Mouse (Mus musculus): ENCODE data around the gene Dusp23. TPM values are rescaled to one million over a fixed set of nuclear protein-coding genes. Genes with fewer than 3 reads are reported as not detected.
A peak's percentile ranks its signal among the peaks of the same experiment; 100 is the strongest.

Gene Dusp23
- 18.5 and 21.5 TPM in 2 replicates for polyA plus RNA-seq (2012; ENCODE audit: insufficient read depth, insufficient read length, missing spikeins)

GRCm38 (mm10) chr1:172632451-172633326 lies at the start of gene Dusp23:
Dusp23 (minus strand) TSS chr1:172632962.
- 0 out of 2 replicates have a peak, but pooled peaks cover 2% of the 10 kb centered on the region for H3K4me1 ChIP-seq (ENCODE audit: control insufficient read depth, insufficient read depth, insufficient read length, low read length)
- peak within 1 kb of the TSS; percentile 80 for H3K4me3 ChIP-seq (ENCODE audit: insufficient read depth, low read depth, low read length)
- peak within 1 kb of the TSS; percentile 88 for H3K27ac ChIP-seq (replicated peaks; ENCODE audit: low read depth, low read length)

GRCm38 (mm10) chr1:172680742-172681141 lies 48.0 kb upstream of the Dusp23 start:
- H3K4me1 ChIP-seq (ENCODE audit: control insufficient read depth, insufficient read depth, insufficient read length, low read length) = no peaks in the 10 kb centered on the region
- H3K27ac ChIP-seq (replicated peaks; ENCODE audit: low read depth, low read length) = no peak overlapping the region
- H3K4me3 ChIP-seq (ENCODE audit: insufficient read depth, low read depth, low read length) = no peak overlapping the region

- Histone ChIP-seq H3K4me1 (ENCODE audit: control insufficient read depth, insufficient read depth, insufficient read length, low read length) (no peaks in the 10 kb centered on the region), H3K27ac (replicated peaks; ENCODE audit: low read depth, low read length) (no peak overlapping the region)
Observed at GRCm38 (mm10) chr1:172670716-172671115, 38.0 kb upstream of the Dusp23 start.

GRCm38 (mm10) chr1:172667597-172667996 lies 34.8 kb upstream of the Dusp23 start:
- no peak overlapping the region for H3K4me3 ChIP-seq (ENCODE audit: insufficient read depth, low read depth, low read length)
- H3K27ac ChIP-seq (replicated peaks; ENCODE audit: low read depth, low read length) = no peak overlapping the region

More at GRCm38 (mm10) chr1:172670716-172671115, 38.0 kb upstream of the Dusp23 start:
- H3K4me3 ChIP-seq (ENCODE audit: insufficient read depth, low read depth, low read length) = no peak overlapping the region

GRCm38 (mm10) chr1:172665457-172665856 lies 32.7 kb upstream of the Dusp23 start:
- Histone ChIP-seq H3K4me1 (ENCODE audit: control insufficient read depth, insufficient read depth, insufficient read length, low read length) (no peaks in the 10 kb centered on the region), H3K27ac (replicated peaks; ENCODE audit: low read depth, low read length) (no peak overlapping the region)

More at GRCm38 (mm10) chr1:172667597-172667996, 34.8 kb upstream of the Dusp23 start:
- H3K4me1 ChIP-seq (ENCODE audit: control insufficient read depth, insufficient read depth, insufficient read length, low read length) = no peaks in the 10 kb centered on the region

GRCm38 (mm10) chr1:172659688-172660087 lies 26.9 kb upstream of the Dusp23 start:
- Histone ChIP-seq H3K27ac (replicated peaks; ENCODE audit: low read depth, low read length) (no peak overlapping the region; the same call in 1 of the 2 replicates), H3K4me1 (ENCODE audit: control insufficient read depth, insufficient read depth, insufficient read length, low read length) (peaks cover 4% of the 10 kb centered on the region; the same call in 1 of the 2 replicates), H3K4me3 (ENCODE audit: insufficient read depth, low read depth, low read length) (no peak overlapping the region)

More at GRCm38 (mm10) chr1:172665457-172665856, 32.7 kb upstream of the Dusp23 start:
- H3K4me3 ChIP-seq (ENCODE audit: insufficient read depth, low read depth, low read length) = no peak overlapping the region

GRCm38 (mm10) chr1:172657266-172657665 lies 24.5 kb upstream of the Dusp23 start:
- Histone ChIP-seq H3K4me1 (ENCODE audit: control insufficient read depth, insufficient read depth, insufficient read length, low read length) (peaks cover 4% of the 10 kb centered on the region; the same call in 1 of the 2 replicates), H3K27ac (replicated peaks; ENCODE audit: low read depth, low read length) (no peak overlapping the region)

GRCm38 (mm10) chr1:172653900-172654299 lies 21.1 kb upstream of the Dusp23 start:
- H3K4me3 ChIP-seq (ENCODE audit: insufficient read depth, low read depth, low read length) = no peak overlapping the region
- peaks cover 4% of the 10 kb centered on the region; the same call in 1 of the 2 replicates for H3K4me1 ChIP-seq (ENCODE audit: control insufficient read depth, insufficient read depth, insufficient read length, low read length)
- no peak overlapping the region for H3K27ac ChIP-seq (replicated peaks; ENCODE audit: low read depth, low read length)

More at GRCm38 (mm10) chr1:172657266-172657665, 24.5 kb upstream of the Dusp23 start:
- H3K4me3 ChIP-seq (ENCODE audit: insufficient read depth, low read depth, low read length) = no peak overlapping the region

- peaks cover 4% of the 10 kb centered on the region; the same call in 1 of the 2 replicates for H3K4me1 ChIP-seq (ENCODE audit: control insufficient read depth, insufficient read depth, insufficient read length, low read length)
- no peak overlapping the region for H3K27ac ChIP-seq (replicated peaks; ENCODE audit: low read depth, low read length)
- H3K4me3 ChIP-seq (ENCODE audit: insufficient read depth, low read depth, low read length) = no peak overlapping the region
Observed at GRCm38 (mm10) chr1:172652040-172652662, 19.4 kb upstream of the Dusp23 start.

GRCm38 (mm10) chr1:172651288-172651987 lies 18.7 kb upstream of the Dusp23 start:
- Histone ChIP-seq H3K4me1 (ENCODE audit: control insufficient read depth, insufficient read depth, insufficient read length, low read length) (peaks cover 4% of the 10 kb centered on the region; the same call in 1 of the 2 replicates), H3K4me3 (ENCODE audit: insufficient read depth, low read depth, low read length) (no peak overlapping the region), H3K27ac (replicated peaks; ENCODE audit: low read depth, low read length) (no peak overlapping the region)

- Histone ChIP-seq H3K4me1 (ENCODE audit: control insufficient read depth, insufficient read depth, insufficient read length, low read length) (peaks cover 3% of the 10 kb centered on the region; the same call in 1 of the 2 replicates), H3K4me3 (ENCODE audit: insufficient read depth, low read depth, low read length) (no peak overlapping the region), H3K27ac (replicated peaks; ENCODE audit: low read depth, low read length) (no peak overlapping the region)
Observed at GRCm38 (mm10) chr1:172650519-172651287, 17.9 kb upstream of the Dusp23 start.

GRCm38 (mm10) chr1:172649396-172649795 lies 16.6 kb upstream of the Dusp23 start:
- Histone ChIP-seq H3K4me3 (ENCODE audit: insufficient read depth, low read depth, low read length) (no peak overlapping the region), H3K4me1 (ENCODE audit: control insufficient read depth, insufficient read depth, insufficient read length, low read length) (no peaks in the 10 kb centered on the region), H3K27ac (replicated peaks; ENCODE audit: low read depth, low read length) (no peak overlapping the region)

GRCm38 (mm10) chr1:172647236-172647635 lies 14.5 kb upstream of the Dusp23 start:
- H3K27ac ChIP-seq (replicated peaks; ENCODE audit: low read depth, low read length) = no peak overlapping the region
- no peaks in the 10 kb centered on the region for H3K4me1 ChIP-seq (ENCODE audit: control insufficient read depth, insufficient read depth, insufficient read length, low read length)
- no peak overlapping the region for H3K4me3 ChIP-seq (ENCODE audit: insufficient read depth, low read depth, low read length)

- peaks cover 2% of the 10 kb centered on the region; the same call in 1 of the 2 replicates for H3K4me1 ChIP-seq (ENCODE audit: control insufficient read depth, insufficient read depth, insufficient read length, low read length)
- H3K4me3 ChIP-seq (ENCODE audit: insufficient read depth, low read depth, low read length) = no peak overlapping the region
- H3K27ac ChIP-seq (replicated peaks; ENCODE audit: low read depth, low read length) = no peak overlapping the region
Observed at GRCm38 (mm10) chr1:172638781-172639180, 6.0 kb upstream of the Dusp23 start.
